Mouse (Mus musculus): ENCODE data around the gene H2-M5. TPM values are rescaled to one million over a fixed set of nuclear protein-coding genes. Genes with fewer than 3 reads are reported as not detected.
"Not testable (repeated sequence)": the region's sequence is repeated elsewhere in the genome, so short reads cannot be mapped to it uniquely, and the experiment has no call there.

H2-M5 gene
- total RNA-seq, 1 experiment, result 49.4 TPM

DNA sequence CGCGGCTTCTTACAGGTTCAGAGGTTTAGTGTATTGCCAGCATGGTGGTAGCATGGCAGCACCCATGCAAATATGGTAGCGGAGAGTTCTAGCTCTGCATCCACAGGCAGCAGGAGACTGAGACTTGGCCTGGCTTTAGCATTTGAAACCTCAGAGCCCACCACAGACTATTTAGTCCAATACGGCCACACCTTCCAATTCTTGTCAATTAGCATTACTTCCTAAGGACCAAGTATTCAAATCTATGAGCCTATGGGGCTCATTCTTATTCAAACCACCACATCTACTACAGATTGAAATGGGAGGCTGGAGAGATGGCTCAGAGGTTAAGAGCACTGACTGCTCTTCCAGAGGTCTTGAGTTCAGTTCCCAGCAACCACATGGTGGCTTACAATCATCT lies 38.1 kb upstream of the H2-M5 start:
- TF ChIP-seq ZC3H11A (IDR thresholded peaks at IDR 0.05; ENCODE audit: borderline replicate concordance, low read depth, low read length) (no peak), ZNF384 (IDR thresholded peaks at IDR 0.05; ENCODE audit: low read depth, low read length) (no peak), CHD2 (IDR thresholded peaks at IDR 0.05; ENCODE audit: low read depth, low read length) (no peak), HCFC1 (IDR thresholded peaks at IDR 0.05; ENCODE audit: borderline replicate concordance, insufficient read depth, low read length) (no peak), MAFK (IDR thresholded peaks at IDR 0.05; ENCODE audit: insufficient read depth, low read depth, low read length) (no peak)
- peak overlapping the region; percentile 23; the same call in 1 of the 2 replicates for H3K9ac ChIP-seq (ENCODE audit: insufficient read depth, low read depth, low read length, poor library complexity, severe bottlenecking)
- in situ Hi-C loops (cut with MboI; ENCODE audit: low sequenced_read_pairs in 2 of 2, unreplicated experiment in 2 of 2), result no loop called here
- H3K4me3 ChIP-seq (ENCODE audit: insufficient read depth in 1 of 2, low read depth in 1 of 2, low read length in 2 of 2, poor library complexity in 1 of 2, severe bottlenecking in 1 of 2), result peak overlapping the region in 1 of 2 experiments; percentile 33; a peak in 1 of 4 replicates
- H3K36me3 ChIP-seq (ENCODE audit: control insufficient read depth, insufficient read depth, low read length, poor library complexity, severe bottlenecking), result no peaks in the 10 kb centered on the region
- no peaks in the 10 kb centered on the region for H3K9me3 ChIP-seq (ENCODE audit: control insufficient read depth, insufficient read depth, low read depth, low read length)
- peaks cover 7 to 12% of the 10 kb centered on the region in 2 experiments for H3K4me1 ChIP-seq (ENCODE audit: control insufficient read depth in 2 of 2, insufficient read depth in 2 of 2, low read length in 2 of 2, poor library complexity in 1 of 2)
- peak overlapping the region; percentile 100 for H3K27ac ChIP-seq (ENCODE audit: insufficient read depth, low read depth, low read length, poor library complexity, severe bottlenecking)
- DNase-seq (ENCODE audit: low read depth, low spot score), result no peak

- TF ChIP-seq ZC3H11A (IDR thresholded peaks at IDR 0.05; ENCODE audit: borderline replicate concordance, low read depth, low read length) (no peak), ZNF384 (IDR thresholded peaks at IDR 0.05; ENCODE audit: low read depth, low read length) (no peak), MAFK (IDR thresholded peaks at IDR 0.05; ENCODE audit: insufficient read depth, low read depth, low read length) (no peak)
- no peak for DNase-seq (ENCODE audit: low read depth, low spot score)
- Histone ChIP-seq H3K27ac (ENCODE audit: insufficient read depth, low read depth, low read length, poor library complexity, severe bottlenecking) (peak overlapping the region; percentile 100; the same call in 1 of the 2 replicates), H3K9ac (ENCODE audit: insufficient read depth, low read depth, low read length, poor library complexity, severe bottlenecking) (peak overlapping the region; percentile 43; the same call in 1 of the 2 replicates), H3K4me3 (ENCODE audit: insufficient read depth in 1 of 2, low read depth in 1 of 2, low read length in 2 of 2, poor library complexity in 1 of 2, severe bottlenecking in 1 of 2) (no peak overlapping the region), H3K9me3 (ENCODE audit: control insufficient read depth, insufficient read depth, low read depth, low read length) (no peaks in the 10 kb centered on the region), H3K4me1 (ENCODE audit: control insufficient read depth in 2 of 2, insufficient read depth in 2 of 2, low read length in 2 of 2, poor library complexity in 1 of 2) (peaks cover 10 to 11% of the 10 kb centered on the region in 2 experiments), H3K36me3 (ENCODE audit: control insufficient read depth, insufficient read depth, low read length, poor library complexity, severe bottlenecking) (no peaks in the 10 kb centered on the region)
- in situ Hi-C loops (cut with MboI; ENCODE audit: low sequenced_read_pairs in 2 of 2, unreplicated experiment in 2 of 2), result no loop called here
Observed at GRCm38 (mm10) chr17:37026425-37026824, 37.1 kb upstream of the H2-M5 start.

DNA sequence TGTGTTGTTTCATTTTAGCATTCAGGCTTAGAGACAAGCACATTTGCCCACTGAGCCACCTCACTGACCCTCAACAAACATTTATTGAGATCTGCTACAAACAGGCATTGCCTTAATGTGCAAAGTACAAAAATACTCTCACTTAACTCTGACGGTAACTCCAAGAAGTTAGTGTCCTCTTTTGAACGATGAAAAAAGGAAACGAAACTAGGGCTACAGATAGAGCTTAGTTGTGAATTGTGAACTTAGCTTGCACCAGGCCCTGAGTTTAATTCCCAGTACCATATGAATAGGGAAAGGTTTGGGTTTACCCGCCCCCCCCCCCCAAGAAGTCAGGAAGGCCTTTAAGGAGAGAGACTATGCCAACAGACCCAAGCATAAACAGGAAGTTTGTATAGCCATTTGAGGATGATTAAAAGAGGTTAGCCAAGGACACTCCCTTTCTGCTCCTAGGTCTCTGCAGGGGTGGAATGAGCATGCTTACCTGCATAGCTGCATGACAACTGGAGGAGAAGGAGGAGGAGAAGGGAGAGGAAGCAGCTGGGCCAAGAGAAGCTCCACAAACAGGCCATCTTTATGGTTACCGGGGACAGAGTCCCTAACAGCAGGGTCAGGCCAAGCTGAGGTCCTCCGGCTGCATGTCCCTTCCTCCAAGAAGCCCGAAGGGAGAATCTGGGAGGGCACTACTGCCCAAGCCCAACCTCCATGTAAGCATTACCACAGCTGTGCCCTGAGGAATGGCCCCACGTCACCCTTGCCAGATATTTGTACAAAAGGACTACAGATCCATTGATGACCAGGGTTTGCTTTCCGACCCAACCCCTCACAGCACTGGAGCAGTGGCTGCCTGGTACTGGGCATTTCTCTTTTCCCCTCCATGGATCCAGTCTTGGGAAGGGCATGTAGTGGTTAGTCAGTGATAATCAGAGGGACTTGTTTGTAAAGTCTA lies 33.6 kb upstream of the H2-M5 start, which contains the start of gene Mog:
Mog (minus strand) TSS at position 771 of the 949 bp plus-strand sequence.
- no peak for DNase-seq (ENCODE audit: low read depth, low spot score)
- H3K4me1 ChIP-seq (ENCODE audit: control insufficient read depth in 2 of 2, insufficient read depth in 2 of 2, low read length in 2 of 2, poor library complexity in 1 of 2), result peaks cover 10% of the 10 kb centered on the region in 2 experiments; a peak in 3 of 4 replicates
- 0 out of 2 replicates have a peak within 1 kb of the TSS, but pooled peaks have one; percentile 23 for H3K9ac ChIP-seq (ENCODE audit: insufficient read depth, low read depth, low read length, poor library complexity, severe bottlenecking)
- peak within 1 kb of the TSS; percentile 56 for H3K27ac ChIP-seq (ENCODE audit: insufficient read depth, low read depth, low read length, poor library complexity, severe bottlenecking)
- in situ Hi-C loops (cut with MboI; ENCODE audit: low sequenced_read_pairs in 2 of 2, unreplicated experiment in 2 of 2), result no loop called here
- H3K9me3 ChIP-seq (ENCODE audit: control insufficient read depth, insufficient read depth, low read depth, low read length), result no peaks in the 10 kb centered on the region
- H3K4me3 ChIP-seq (ENCODE audit: insufficient read depth in 1 of 2, low read depth in 1 of 2, low read length in 2 of 2, poor library complexity in 1 of 2, severe bottlenecking in 1 of 2), result no peak within 1 kb of the TSS
- H3K36me3 ChIP-seq (ENCODE audit: control insufficient read depth, insufficient read depth, low read length, poor library complexity, severe bottlenecking), result no peaks in the 10 kb centered on the region
- TF ChIP-seq ZC3H11A (IDR thresholded peaks at IDR 0.05; ENCODE audit: borderline replicate concordance, low read depth, low read length), result no peak
- no peak for TF ChIP-seq HCFC1 (IDR thresholded peaks at IDR 0.05; ENCODE audit: borderline replicate concordance, insufficient read depth, low read length)
- no peak for TF ChIP-seq CHD2 (IDR thresholded peaks at IDR 0.05; ENCODE audit: low read depth, low read length)
- TF ChIP-seq ZNF384 (IDR thresholded peaks at IDR 0.05; ENCODE audit: low read depth, low read length), result no peak
- no peak for TF ChIP-seq MAFK (IDR thresholded peaks at IDR 0.05; ENCODE audit: insufficient read depth, low read depth, low read length)

DNA sequence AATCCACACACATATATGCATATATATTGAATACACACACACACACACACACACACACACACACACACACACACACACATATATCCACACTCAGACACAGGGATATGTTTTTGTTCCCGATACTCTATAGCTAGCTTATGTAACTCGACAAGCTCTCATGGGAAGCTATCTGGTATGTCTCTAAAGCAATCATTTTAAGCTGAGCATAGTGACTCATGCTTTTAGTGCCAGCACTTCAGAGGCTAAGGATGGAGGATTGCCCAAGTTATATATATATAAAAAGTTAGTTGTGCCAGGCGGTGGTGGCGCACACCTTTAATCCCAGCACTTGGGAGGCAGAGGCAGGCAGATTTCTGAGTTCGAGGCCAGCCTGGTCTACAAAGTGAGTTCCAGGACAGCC lies 29.9 kb upstream of the H2-M5 start:
- H3K9me3 ChIP-seq (ENCODE audit: control insufficient read depth, insufficient read depth, low read depth, low read length); H3K27ac ChIP-seq (ENCODE audit: insufficient read depth, low read depth, low read length, poor library complexity, severe bottlenecking); in situ Hi-C loops (cut with MboI; ENCODE audit: low sequenced_read_pairs in 2 of 2, unreplicated experiment in 2 of 2); H3K4me3 ChIP-seq (ENCODE audit: insufficient read depth in 1 of 2, low read depth in 1 of 2, low read length in 2 of 2, poor library complexity in 1 of 2, severe bottlenecking in 1 of 2); H3K9ac ChIP-seq (ENCODE audit: insufficient read depth, low read depth, low read length, poor library complexity, severe bottlenecking); H3K4me1 ChIP-seq (ENCODE audit: control insufficient read depth in 2 of 2, insufficient read depth in 2 of 2, low read length in 2 of 2, poor library complexity in 1 of 2); DNase-seq (ENCODE audit: low read depth, low spot score); H3K36me3 ChIP-seq (ENCODE audit: control insufficient read depth, insufficient read depth, low read length, poor library complexity, severe bottlenecking): not testable (repeated sequence)
